Mouse (Mus musculus): ENCODE data around the gene 0610040J01Rik. TPM values are rescaled to one million over a fixed set of nuclear protein-coding genes. Genes with fewer than 3 reads are reported as not detected.
A peak's percentile ranks its signal among the peaks of the same experiment; 100 is the strongest.

Gene 0610040J01Rik
- 1.9 and 2.0 TPM in 2 replicates for polyA plus RNA-seq (2016; fragmentation: Nextera tagmentation; extraction: Ambion mirVana)

DNA sequence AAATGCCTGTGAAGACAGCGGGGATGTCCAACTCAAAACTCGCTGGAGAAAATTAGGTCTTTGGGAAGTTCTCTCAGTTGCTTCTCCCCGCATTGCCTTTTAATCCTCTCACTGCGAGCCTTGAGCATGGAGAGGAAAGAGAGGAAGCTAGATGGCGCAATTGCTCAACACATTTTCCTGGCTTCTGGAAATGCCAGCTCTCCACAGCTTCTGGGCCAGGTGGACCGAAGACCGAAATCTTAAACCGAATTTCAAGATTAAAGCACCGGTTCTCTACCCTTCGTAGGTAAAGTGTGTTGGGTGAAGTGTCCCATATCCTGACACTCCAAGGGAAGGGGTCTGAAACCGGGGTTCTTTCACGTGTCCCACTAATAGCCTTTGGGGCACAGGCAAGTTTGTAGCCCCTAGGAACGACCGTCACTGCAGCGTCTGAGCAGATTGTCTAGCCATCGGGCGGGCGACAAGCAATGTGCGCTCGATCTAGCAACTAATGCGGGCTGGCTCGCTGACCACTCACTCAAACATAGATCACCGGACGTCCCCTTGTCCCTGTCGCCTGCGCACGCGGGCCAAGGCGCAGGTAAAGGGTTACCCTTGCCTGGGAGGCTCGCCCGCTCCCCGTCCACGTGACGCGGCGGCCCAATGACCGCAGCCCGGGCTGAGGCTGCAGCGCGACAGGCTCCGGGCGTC, at the start of gene 0610040J01Rik:
TSS of gene 0610040J01Rik (plus strand) at position 545 of the 690 bp plus-strand sequence.
- H3K9me3 ChIP-seq: no peaks in the 10 kb centered on the region; the same call in 1 of the 2 replicates
- peak; percentile 63 for DNase-seq (ENCODE audit: extremely low spot score, low spot score)
- peaks cover 37% of the 10 kb centered on the region for H3K27me3 ChIP-seq (ENCODE audit: poor library complexity, severe bottlenecking)
- H3K36me3 ChIP-seq (replicated peaks): no peaks in the 10 kb centered on the region
- peaks cover 10% of the 10 kb centered on the region for H3K4me1 ChIP-seq
- peak within 1 kb of the TSS; percentile 76 for H3K27ac ChIP-seq
- 3% methylated on average over 42 of the region's 42 CpGs for WGBS
- H3K4me3 ChIP-seq: peak within 1 kb of the TSS; percentile 64

- 97% methylated on average over 4 of the region's 4 CpGs for WGBS
- Histone ChIP-seq H3K4me1 (no peaks in the 10 kb centered on the region), H3K27ac (no peak overlapping the region), H3K9me3 (no peaks in the 10 kb centered on the region), H3K4me3 (no peak overlapping the region), H3K27me3 (ENCODE audit: poor library complexity, severe bottlenecking) (no peaks in the 10 kb centered on the region), H3K36me3 (replicated peaks) (no peaks in the 10 kb centered on the region)
- DNase-seq (ENCODE audit: extremely low spot score, low spot score): no peak
These were observed 46.3 kb upstream of the 0610040J01Rik start for GRCm38 (mm10) chr5:63765886-63766285.

DNA sequence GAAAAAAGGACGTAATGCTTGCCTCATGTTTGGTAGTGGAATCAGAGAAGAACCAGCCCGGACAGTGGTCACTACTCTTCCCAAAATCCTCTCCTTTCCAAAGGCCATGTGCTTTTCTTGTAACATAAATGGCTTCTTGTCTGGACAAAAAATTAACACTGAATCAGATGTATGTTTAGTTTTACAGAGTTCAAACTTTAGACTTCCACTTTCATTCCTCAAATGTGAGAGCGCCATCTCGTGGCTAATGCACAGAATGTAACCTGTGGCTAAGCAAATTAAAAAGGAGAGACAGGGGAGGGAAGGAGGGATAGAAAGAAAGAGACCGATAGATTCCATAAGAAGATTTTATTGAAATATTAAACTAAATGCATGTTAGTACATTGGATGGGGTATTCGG, 45.4 kb upstream of the 0610040J01Rik start:
- 45% methylated on average over 6 of the region's 6 CpGs for WGBS

DNA sequence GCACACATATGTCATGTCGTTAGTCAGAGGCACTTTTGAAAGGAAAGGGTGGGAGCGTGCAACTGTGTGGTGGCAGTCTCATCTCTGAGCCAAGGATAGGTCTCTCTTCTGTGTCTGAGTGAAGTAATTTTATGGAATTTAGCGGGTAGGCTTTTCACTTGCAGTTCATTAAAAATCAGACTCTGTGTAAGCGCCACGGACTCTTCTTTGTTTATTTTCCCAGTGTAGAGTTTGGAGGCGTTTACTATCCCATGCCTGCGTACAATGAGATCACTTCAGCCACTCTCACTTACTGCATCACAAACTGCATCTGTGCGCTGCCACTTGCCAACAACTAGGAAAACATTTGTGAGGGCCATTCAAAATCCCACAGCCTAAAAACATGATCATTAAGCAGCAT, 44.7 kb upstream of the 0610040J01Rik start:
- Histone ChIP-seq H3K4me1 (no peaks in the 10 kb centered on the region), H3K9me3 (no peaks in the 10 kb centered on the region), H3K36me3 (replicated peaks) (no peaks in the 10 kb centered on the region), H3K4me3 (no peak overlapping the region), H3K27ac (no peak overlapping the region), H3K27me3 (ENCODE audit: poor library complexity, severe bottlenecking) (no peaks in the 10 kb centered on the region)
- 79% methylated on average over 8 of the region's 8 CpGs for WGBS
- no peak for DNase-seq (ENCODE audit: extremely low spot score, low spot score)

More for the DNA sequence above, 45.4 kb upstream of the 0610040J01Rik start:
- no peak overlapping the region for H3K4me3 ChIP-seq
- no peaks in the 10 kb centered on the region for H3K4me1 ChIP-seq
- no peaks in the 10 kb centered on the region for H3K36me3 ChIP-seq (replicated peaks)
- no peaks in the 10 kb centered on the region for H3K27me3 ChIP-seq (ENCODE audit: poor library complexity, severe bottlenecking)
- peak; percentile 34 for DNase-seq (ENCODE audit: extremely low spot score, low spot score)
- no peaks in the 10 kb centered on the region for H3K9me3 ChIP-seq
- H3K27ac ChIP-seq: no peak overlapping the region

DNA sequence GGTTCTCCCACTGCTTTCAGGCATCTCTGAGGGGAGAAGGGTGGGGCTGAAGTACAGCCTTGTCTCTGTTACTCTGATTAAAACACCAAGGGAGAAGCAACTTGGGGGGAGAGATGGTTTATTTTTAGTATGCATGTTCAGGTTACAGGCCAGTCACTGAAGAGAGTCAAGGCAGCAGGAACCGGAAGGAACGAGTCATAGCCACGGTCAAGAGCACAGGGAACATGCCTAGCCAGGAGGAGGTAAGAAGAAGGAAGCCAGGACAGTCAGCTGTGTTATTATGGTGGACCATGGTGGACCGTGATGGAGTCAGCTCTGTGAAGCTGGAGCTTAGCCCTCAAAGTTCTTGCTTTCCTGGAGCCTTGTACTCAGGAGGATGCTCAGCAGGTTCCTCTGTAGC, 43.9 kb upstream of the 0610040J01Rik start:
- no peaks in the 10 kb centered on the region for H3K4me1 ChIP-seq
- no peaks in the 10 kb centered on the region for H3K36me3 ChIP-seq (replicated peaks)
- H3K9me3 ChIP-seq: no peaks in the 10 kb centered on the region
- no peak overlapping the region for H3K4me3 ChIP-seq
- DNase-seq (ENCODE audit: extremely low spot score, low spot score): no peak
- 86% methylated on average over 4 of the region's 4 CpGs for WGBS
- H3K27me3 ChIP-seq (ENCODE audit: poor library complexity, severe bottlenecking): no peaks in the 10 kb centered on the region
- no peak overlapping the region for H3K27ac ChIP-seq

- Histone ChIP-seq H3K4me1 (no peaks in the 10 kb centered on the region), H3K9me3 (no peaks in the 10 kb centered on the region), H3K4me3 (no peak overlapping the region), H3K36me3 (replicated peaks) (no peaks in the 10 kb centered on the region), H3K27me3 (ENCODE audit: poor library complexity, severe bottlenecking) (no peaks in the 10 kb centered on the region), H3K27ac (no peak overlapping the region)
- no peak for DNase-seq (ENCODE audit: extremely low spot score, low spot score)
- WGBS: 78% methylated on average over 2 of the region's 2 CpGs
These were observed 39.2 kb upstream of the 0610040J01Rik start for GRCm38 (mm10) chr5:63772971-63773370.

DNA sequence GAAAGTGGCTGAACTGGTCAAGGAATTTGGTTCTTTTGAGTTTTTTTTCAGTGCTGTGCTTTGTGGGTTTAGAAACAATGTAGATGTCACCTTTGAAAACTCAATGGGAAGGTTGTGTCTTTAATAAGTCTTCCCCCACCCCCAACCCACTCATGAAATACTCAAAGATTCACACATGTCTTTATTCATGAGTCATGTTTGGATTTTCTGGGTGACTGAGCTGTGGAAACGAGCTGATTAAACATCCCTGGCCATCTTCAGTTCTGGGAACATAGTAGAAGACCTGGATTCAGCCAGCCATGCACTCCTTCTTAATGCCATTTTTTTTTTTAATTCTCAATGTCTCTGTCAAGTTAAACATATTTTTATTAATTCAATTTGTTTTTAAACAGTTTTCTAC, 38.6 kb upstream of the 0610040J01Rik start:
- no peaks in the 10 kb centered on the region for H3K4me1 ChIP-seq
- no peaks in the 10 kb centered on the region for H3K36me3 ChIP-seq (replicated peaks)
- no peaks in the 10 kb centered on the region for H3K9me3 ChIP-seq
- H3K27me3 ChIP-seq (ENCODE audit: poor library complexity, severe bottlenecking): no peaks in the 10 kb centered on the region
- H3K27ac ChIP-seq: no peak overlapping the region
- no peak overlapping the region for H3K4me3 ChIP-seq
- WGBS: 55% methylated on average over 1 of the region's 1 CpGs
- DNase-seq (ENCODE audit: extremely low spot score, low spot score): no peak

- Histone ChIP-seq H3K27ac (no peak overlapping the region), H3K4me1 (no peaks in the 10 kb centered on the region), H3K36me3 (replicated peaks) (no peaks in the 10 kb centered on the region), H3K4me3 (no peak overlapping the region), H3K9me3 (no peaks in the 10 kb centered on the region), H3K27me3 (ENCODE audit: poor library complexity, severe bottlenecking) (no peaks in the 10 kb centered on the region)
- 92% methylated on average over 10 of the region's 10 CpGs for WGBS
- DNase-seq (ENCODE audit: extremely low spot score, low spot score): no peak
These were observed 23.9 kb upstream of the 0610040J01Rik start for GRCm38 (mm10) chr5:63788156-63788826.

- Histone ChIP-seq H3K27ac (peak overlapping the region; percentile 76), H3K9me3 (no peaks in the 10 kb centered on the region), H3K4me3 (peak overlapping the region; percentile 64), H3K27me3 (ENCODE audit: poor library complexity, severe bottlenecking) (peaks cover 37% of the 10 kb centered on the region), H3K36me3 (replicated peaks) (no peaks in the 10 kb centered on the region), H3K4me1 (peaks cover 10% of the 10 kb centered on the region)
- no peak for DNase-seq (ENCODE audit: extremely low spot score, low spot score)
- 1% methylated on average over 26 of the region's 26 CpGs for WGBS
These were observed 324 bp downstream of the 0610040J01Rik start for GRCm38 (mm10) chr5:63812509-63812865.

GRCm38 (mm10) chr5:63816643-63817042, 4.5 kb downstream of the 0610040J01Rik start:
- Histone ChIP-seq H3K4me3 (no peak overlapping the region), H3K9me3 (no peaks in the 10 kb centered on the region), H3K4me1 (peaks cover 10% of the 10 kb centered on the region), H3K36me3 (replicated peaks) (no peaks in the 10 kb centered on the region), H3K27me3 (ENCODE audit: poor library complexity, severe bottlenecking) (peaks cover 30% of the 10 kb centered on the region), H3K27ac (no peak overlapping the region)
- WGBS: 92% methylated on average over 7 of the region's 7 CpGs
- DNase-seq (ENCODE audit: extremely low spot score, low spot score): no peak

GRCm38 (mm10) chr5:63817270-63817669, 5.1 kb downstream of the 0610040J01Rik start:
- 87% methylated on average over 5 of the region's 5 CpGs for whole genome bisulfite sequencing
- H3K9me3 ChIP-seq: no peaks in the 10 kb centered on the region
- no peak for DNase-seq (ENCODE audit: extremely low spot score, low spot score)
- peaks cover 24% of the 10 kb centered on the region for H3K27me3 ChIP-seq (ENCODE audit: poor library complexity, severe bottlenecking)
- no peak overlapping the region for H3K4me3 ChIP-seq
- H3K36me3 ChIP-seq (replicated peaks): no peaks in the 10 kb centered on the region
- H3K27ac ChIP-seq: no peak overlapping the region
- peaks cover 7% of the 10 kb centered on the region for H3K4me1 ChIP-seq

DNA sequence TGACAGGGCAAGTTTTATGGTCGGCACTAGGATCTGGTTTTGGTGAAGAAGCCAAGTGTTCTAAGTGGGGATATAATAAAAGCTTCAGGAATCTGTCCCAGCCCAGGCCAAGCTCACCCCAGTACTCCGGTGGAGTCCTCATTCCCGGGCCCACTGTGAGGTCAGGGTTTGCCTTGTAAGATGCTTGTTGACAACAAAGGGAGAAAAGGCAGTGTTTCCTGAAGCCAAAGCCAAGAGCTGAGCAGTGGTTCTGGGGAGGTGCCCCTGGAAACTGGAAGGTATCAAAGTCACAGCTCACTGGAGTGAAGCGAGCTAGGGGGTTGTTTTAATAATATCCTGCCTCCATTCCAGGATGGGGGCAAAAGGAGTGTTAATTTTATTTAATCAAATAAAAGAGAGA, 6.8 kb downstream of the 0610040J01Rik start:
- H3K9me3 ChIP-seq: no peaks in the 10 kb centered on the region
- no peak for DNase-seq (ENCODE audit: extremely low spot score, low spot score)
- 75% methylated on average over 4 of the region's 4 CpGs for WGBS
- no peak overlapping the region for H3K27ac ChIP-seq
- no peak overlapping the region for H3K4me3 ChIP-seq
- H3K4me1 ChIP-seq: no peaks in the 10 kb centered on the region
- H3K27me3 ChIP-seq (ENCODE audit: poor library complexity, severe bottlenecking): peaks cover 7% of the 10 kb centered on the region
- no peaks in the 10 kb centered on the region for H3K36me3 ChIP-seq (replicated peaks)

DNA sequence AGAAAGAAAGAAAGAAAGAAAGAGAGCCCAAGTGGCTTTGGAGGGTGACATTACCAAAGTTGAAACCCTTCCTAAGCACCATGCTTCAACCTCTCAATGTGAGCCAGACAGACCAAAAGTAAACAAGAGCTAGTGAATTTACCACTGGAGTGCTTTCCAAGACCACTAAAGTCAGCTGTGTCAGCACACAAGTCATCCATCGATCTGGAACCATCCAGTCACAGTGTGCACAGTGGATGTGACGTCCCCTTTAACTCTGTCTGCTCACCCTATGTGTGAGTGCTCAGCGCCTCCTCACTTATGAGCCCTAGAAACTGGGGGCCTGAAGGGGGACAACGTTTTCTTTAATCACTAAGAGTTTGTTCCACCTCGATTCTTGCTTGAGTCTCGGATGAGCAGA, 7.4 kb downstream of the 0610040J01Rik start:
- WGBS: 81% methylated on average over 6 of the region's 6 CpGs
- Histone ChIP-seq H3K27me3 (ENCODE audit: poor library complexity, severe bottlenecking) (peaks cover 2% of the 10 kb centered on the region), H3K4me1 (no peaks in the 10 kb centered on the region), H3K36me3 (replicated peaks) (no peaks in the 10 kb centered on the region), H3K9me3 (no peaks in the 10 kb centered on the region), H3K27ac (no peak overlapping the region), H3K4me3 (no peak overlapping the region)
- no peak for DNase-seq (ENCODE audit: extremely low spot score, low spot score)
